Comparison of ENCODE assay signal across 8 mouse cellular contexts in genomic region chr5:125408842-125409241, GRCm38 (mm10). TPM values are rescaled to one million over a fixed set of nuclear protein-coding genes. Genes with fewer than 3 reads are reported as not detected.
A peak's percentile ranks its signal among the peaks of the same experiment; 100 is the strongest.
DNase-seq lines count a peak whose midpoint lies in the region; ATAC-seq and TF ChIP-seq lines count a peak whose summit lies in the region.

No protein-coding gene starts in this region.

- H3K79me2 ChIP-seq in MEL (ENCODE audit: control insufficient read depth, insufficient read depth, low read length, poor library complexity), result no peaks in the 10 kb centered on the region; the same call in 1 of the 2 replicates

- peaks cover 0 to 5% of the 10 kb centered on the region in 2 experiments; a peak in 1 of 4 replicates for H3K36me3 ChIP-seq in MEL (ENCODE audit: control insufficient read depth in 1 of 2, insufficient read depth in 2 of 2, low read length in 2 of 2)
- peaks cover 9% of the 10 kb centered on the region for H3K36me3 ChIP-seq in forebrain, postnatal 0 days (ENCODE audit: insufficient read depth)
- H3K36me3 ChIP-seq in hindbrain, embryonic 10.5 days, result peaks cover 14% of the 10 kb centered on the region
- peaks cover 3% of the 10 kb centered on the region; the same call in 1 of the 2 replicates for H3K36me3 ChIP-seq in lung, embryonic 15.5 days

- peak overlapping the region; percentile 84 for H3K27ac ChIP-seq in MEL (ENCODE audit: control insufficient read depth, low read depth, low read length)
- H3K27ac ChIP-seq in forebrain, postnatal 0 days (ENCODE audit: low read depth, low read length), result 0 out of 2 replicates have a peak overlapping the region, but pooled peaks have one; percentile 29
- peak overlapping the region; percentile 77 for H3K27ac ChIP-seq in hindbrain, embryonic 10.5 days
- peak overlapping the region; percentile 38; the same call in 1 of the 2 replicates for H3K27ac ChIP-seq in lung, embryonic 15.5 days

- peak overlapping the region; percentile 80 for H3K9ac ChIP-seq in MEL (ENCODE audit: control insufficient read depth, low read depth, low read length, poor library complexity, severe bottlenecking)
- H3K9ac ChIP-seq in forebrain, postnatal 0 days, result no peak overlapping the region
- H3K9ac ChIP-seq in lung, embryonic 15.5 days, result peak overlapping the region; percentile 14; the same call in 1 of the 2 replicates

- TF ChIP-seq RAD21 in MEL (IDR thresholded peaks at IDR 0.05; ENCODE audit: low read depth, low read length), result no peak

- H3K9me3 ChIP-seq in MEL (replicated peaks; ENCODE audit: insufficient read depth, low read length), result no peaks in the 10 kb centered on the region
- no peaks in the 10 kb centered on the region for H3K9me3 ChIP-seq in forebrain, postnatal 0 days (ENCODE audit: low read length)
- no peaks in the 10 kb centered on the region for H3K9me3 ChIP-seq in hindbrain, embryonic 10.5 days
- H3K9me3 ChIP-seq in lung, embryonic 15.5 days, result no peaks in the 10 kb centered on the region

- TF ChIP-seq EP300 in MEL (IDR thresholded peaks at IDR 0.05; ENCODE audit: low read depth in 1 of 2, low read length in 2 of 2), result no peak

- no peak for TF ChIP-seq CTCF in MEL (IDR thresholded peaks at IDR 0.05 in 2 of 3, conservative IDR thresholded peaks at IDR 0.05 in 1 of 3; ENCODE audit: control insufficient read depth in 1 of 3, insufficient read depth in 1 of 3, low read depth in 2 of 3, low read length in 3 of 3, poor library complexity in 1 of 3, severe bottlenecking in 1 of 3)
- TF ChIP-seq CTCF in forebrain, postnatal 0 days (IDR thresholded peaks at IDR 0.05; ENCODE audit: low read depth), result no peak

- H3K4me3 ChIP-seq in MEL (ENCODE audit: control insufficient read depth in 1 of 2, insufficient read depth in 1 of 2, low read depth in 2 of 2, low read length in 2 of 2), result peak overlapping the region; percentile 72 to 87
- peak overlapping the region; percentile 29 for H3K4me3 ChIP-seq in forebrain, postnatal 0 days (ENCODE audit: low read depth, low read length)
- H3K4me3 ChIP-seq in hindbrain, embryonic 10.5 days, result peak overlapping the region; percentile 50
- H3K4me3 ChIP-seq in lung, embryonic 15.5 days, result peak overlapping the region; percentile 41

- no peaks in the 10 kb centered on the region for H3K27me3 ChIP-seq in MEL (ENCODE audit: control insufficient read depth in 1 of 2, insufficient read depth in 2 of 2, low read length in 2 of 2)
- no peaks in the 10 kb centered on the region for H3K27me3 ChIP-seq in forebrain, postnatal 0 days (ENCODE audit: insufficient read depth, low read length)
- no peaks in the 10 kb centered on the region for H3K27me3 ChIP-seq in hindbrain, embryonic 10.5 days (ENCODE audit: insufficient read depth, poor library complexity, severe bottlenecking)
- no peaks in the 10 kb centered on the region for H3K27me3 ChIP-seq in lung, embryonic 15.5 days

- H3K4me2 ChIP-seq in forebrain, postnatal 0 days (ENCODE audit: low read depth), result peak overlapping the region; percentile 35
- H3K4me2 ChIP-seq in lung, embryonic 15.5 days, result peak overlapping the region; percentile 49

- no peak for TF ChIP-seq POLR2A in MEL (IDR thresholded peaks at IDR 0.05; ENCODE audit: control insufficient read depth in 1 of 2, insufficient read depth in 1 of 2, low read depth in 1 of 2, low read length in 2 of 2, poor library complexity in 1 of 2)

- peak; percentile 94 for DNase-seq in MEL (ENCODE audit: low read depth, low spot score)
- peak; percentile 86 for DNase-seq in c-Kit-positive CD71-positive TER-119-positive erythroid progenitor cells, embryonic 14.5 days (ENCODE audit: low spot score)
- DNase-seq in forebrain, postnatal 0 days, result peak; percentile 92
- peak; percentile 90 for DNase-seq in hindbrain, embryonic 10.5 days (ENCODE audit: low spot score)
- DNase-seq in layer of hippocampus, adult 9-10 months (ENCODE audit: low spot score), result peak; percentile 82
- peak; percentile 60 for DNase-seq in ovary, postnatal 10 days (ENCODE audit: low spot score)
- peak; percentile 89 for DNase-seq in thymus, postnatal 14 days

- ATAC-seq in forebrain, postnatal 0 days, result peak; percentile 32
- peak; percentile 54; the same call in 1 of the 2 replicates for ATAC-seq in lung, embryonic 15.5 days (ENCODE audit: borderline replicate concordance, extremely low read depth, low FRiP score, low TSS enrichment)

- H3K4me1 ChIP-seq in MEL (ENCODE audit: control insufficient read depth in 1 of 2, insufficient read depth in 2 of 2, low read length in 2 of 2), result peaks cover 0 to 6% of the 10 kb centered on the region in 2 experiments; a peak in 1 of 4 replicates
- peaks cover 10% of the 10 kb centered on the region; the same call in 1 of the 2 replicates for H3K4me1 ChIP-seq in forebrain, postnatal 0 days (ENCODE audit: insufficient read depth)
- peaks cover 30% of the 10 kb centered on the region for H3K4me1 ChIP-seq in hindbrain, embryonic 10.5 days (replicated peaks)
- H3K4me1 ChIP-seq in lung, embryonic 15.5 days, result peaks cover 25% of the 10 kb centered on the region

- WGBS in forebrain, postnatal 0 days, result 2% methylated on average over 13 of the region's 13 CpGs
- under 1% methylated on average over 13 of the region's 13 CpGs for WGBS in hindbrain, embryonic 10.5 days
- under 1% methylated on average over 13 of the region's 13 CpGs for WGBS in lung, embryonic 15.5 days

TF ChIP-seq in MEL, 35 proteins besides CTCF, POLR2A, EP300 and RAD21:
- no peak for TF ChIP-seq RCOR1 (IDR thresholded peaks at IDR 0.05; ENCODE audit: low read depth, low read length)
- 0 out of 2 replicates have a peak, but pooled peaks have one; percentile 30 for TF ChIP-seq SIN3A (IDR thresholded peaks at IDR 0.05; ENCODE audit: low read length)
- peak; percentile 62 for TF ChIP-seq ELF1 (IDR thresholded peaks at IDR 0.05; ENCODE audit: low read depth, low read length)
- peak; percentile 34; the same call in 1 of the 2 replicates for TF ChIP-seq ETS1 (IDR thresholded peaks at IDR 0.05; ENCODE audit: low read depth, low read length)
- peak; percentile 40; the same call in 1 of the 2 replicates for TF ChIP-seq MYC (IDR thresholded peaks at IDR 0.05; ENCODE audit: low read depth, low read length)
- peak; percentile 78 for TF ChIP-seq GATA1 (IDR thresholded peaks at IDR 0.05; ENCODE audit: low read depth, low read length)
- peak; percentile 51; the same call in 1 of the 2 replicates for TF ChIP-seq KAT2A (conservative IDR thresholded peaks at IDR 0.05; ENCODE audit: low read depth, low read length)
- peak; percentile 97 for TF ChIP-seq MAFK (IDR thresholded peaks at IDR 0.05; ENCODE audit: borderline replicate concordance, low read depth, low read length)
- TF ChIP-seq TAL1 (IDR thresholded peaks at IDR 0.05; ENCODE audit: low read length), result peak; percentile 26; the same call in 1 of the 2 replicates
- TF ChIP-seq BHLHE40 (IDR thresholded peaks at IDR 0.05; ENCODE audit: borderline replicate concordance, low read depth, low read length), result no peak
- 0 out of 2 replicates have a peak, but pooled peaks have one; percentile 66 for TF ChIP-seq E2F4 (IDR thresholded peaks at IDR 0.05; ENCODE audit: borderline replicate concordance, low read depth, low read length)
- TF ChIP-seq TBP (IDR thresholded peaks at IDR 0.05; ENCODE audit: low read depth, low read length), result peak; percentile 98
- TF ChIP-seq GABPA (IDR thresholded peaks at IDR 0.05; ENCODE audit: low read depth, low read length), result no peak

RNA-seq across cellular contexts. Expression of gene Ubc, which starts 18.8 kb away (rescaled TPM):
- total RNA-seq in MEL (2012; rRNA removed), result 511 and 526 TPM in 2 replicates
- 1,000 to 10,000 TPM in 1 of 2 experiments, 100 to 1,000 TPM in 1; 113 to 1,075 TPM for polyA plus RNA-seq in MEL (2012; ENCODE audit: insufficient read depth in 1 of 2, insufficient read length in 2 of 2, low read depth in 1 of 2, low replicate concordance in 2 of 2, missing spikeins in 1 of 2)
- 817 and 912 TPM in 2 replicates for total RNA-seq in forebrain, postnatal 0 days (2014; rRNA removed)
- polyA plus RNA-seq in forebrain, postnatal 0 days (2015; fragmentation: Nextera tagmentation; extraction: Ambion mirVana), result 858 and 1,225 TPM in 2 replicates
- 928 and 1,134 TPM in 2 replicates for polyA plus RNA-seq in hindbrain, embryonic 10.5 days (2016; fragmentation: Nextera tagmentation; extraction: Ambion mirVana)
- polyA plus RNA-seq in lung, embryonic 15.5 days (2015; fragmentation: Nextera tagmentation; extraction: Ambion mirVana), result 1,173 and 1,218 TPM in 2 replicates

RNA-seq across cellular contexts. Expression of gene Gm10382, which starts 19.7 kb away (rescaled TPM):
- total RNA-seq in MEL (2012; rRNA removed), result 0.65 TPM in 2 replicates
- under 1 TPM in 1 of 2 experiments, not detected in 1; 0.96 TPM for polyA plus RNA-seq in MEL (2012; ENCODE audit: insufficient read depth in 1 of 2, insufficient read length in 2 of 2, low read depth in 1 of 2, low replicate concordance in 2 of 2, missing spikeins in 1 of 2)
- 1.00 TPM in 1 of 2 replicates, not detected in the other for total RNA-seq in forebrain, postnatal 0 days (2014; rRNA removed)
- 0.25 and 0.34 TPM in 2 replicates for polyA plus RNA-seq in forebrain, postnatal 0 days (2015; fragmentation: Nextera tagmentation; extraction: Ambion mirVana)
- polyA plus RNA-seq in hindbrain, embryonic 10.5 days (2016; fragmentation: Nextera tagmentation; extraction: Ambion mirVana), result 0.52 and 0.86 TPM in 2 replicates
- 0.56 and 0.73 TPM in 2 replicates for polyA plus RNA-seq in lung, embryonic 15.5 days (2015; fragmentation: Nextera tagmentation; extraction: Ambion mirVana)

RNA-seq across cellular contexts. Expression of gene Dhx37, which starts 25.1 kb away (rescaled TPM):
- 26.0 and 27.4 TPM in 2 replicates for total RNA-seq in MEL (2012; rRNA removed)
- polyA plus RNA-seq in MEL (2012; ENCODE audit: insufficient read depth in 1 of 2, insufficient read length in 2 of 2, low read depth in 1 of 2, low replicate concordance in 2 of 2, missing spikeins in 1 of 2), result 100 to 1,000 TPM in 1 of 2 experiments, 10 to 100 TPM in 1; 55.3 to 549 TPM
- total RNA-seq in forebrain, postnatal 0 days (2014; rRNA removed), result 22.5 and 27.1 TPM in 2 replicates
- polyA plus RNA-seq in forebrain, postnatal 0 days (2015; fragmentation: Nextera tagmentation; extraction: Ambion mirVana), result 6.5 and 11.0 TPM in 2 replicates
- 19.2 and 21.0 TPM in 2 replicates for polyA plus RNA-seq in hindbrain, embryonic 10.5 days (2016; fragmentation: Nextera tagmentation; extraction: Ambion mirVana)
- 9.9 and 11.7 TPM in 2 replicates for polyA plus RNA-seq in lung, embryonic 15.5 days (2015; fragmentation: Nextera tagmentation; extraction: Ambion mirVana)

RNA-seq across cellular contexts. Expression of gene Bri3bp, which starts 32.5 kb away (rescaled TPM):
- total RNA-seq in MEL (2012; rRNA removed), result 87.6 and 88.6 TPM in 2 replicates
- 100 to 1,000 TPM in 1 of 2 experiments, 10 to 100 TPM in 1; 73.7 to 264 TPM for polyA plus RNA-seq in MEL (2012; ENCODE audit: insufficient read depth in 1 of 2, insufficient read length in 2 of 2, low read depth in 1 of 2, low replicate concordance in 2 of 2, missing spikeins in 1 of 2)
- 78.3 and 83.3 TPM in 2 replicates for total RNA-seq in forebrain, postnatal 0 days (2014; rRNA removed)
- polyA plus RNA-seq in forebrain, postnatal 0 days (2015; fragmentation: Nextera tagmentation; extraction: Ambion mirVana), result 45.7 and 48.4 TPM in 2 replicates
- 46.9 and 53.8 TPM in 2 replicates for polyA plus RNA-seq in hindbrain, embryonic 10.5 days (2016; fragmentation: Nextera tagmentation; extraction: Ambion mirVana)
- 35.6 and 39.2 TPM in 2 replicates for polyA plus RNA-seq in lung, embryonic 15.5 days (2015; fragmentation: Nextera tagmentation; extraction: Ambion mirVana)

Comparison
In these comparisons a context has a peak if more than half of its experiments do, and no peak if none do; other contexts are left out.
1. Peak in every context shown above with its lines: DNase-seq, ATAC-seq, H3K4me3 ChIP-seq and H3K27ac ChIP-seq.
2. H3K27ac ChIP-seq: peak in every context shown above with its lines; median percentile 84 in MEL; 77 in hindbrain, embryonic 10.5 days; 38 in lung, embryonic 15.5 days; 29 in forebrain, postnatal 0 days.
3. H3K4me3 ChIP-seq: peak in every context shown above with its lines; median percentile 80 in MEL; 50 in hindbrain, embryonic 10.5 days; 41 in lung, embryonic 15.5 days; 29 in forebrain, postnatal 0 days.